Comparison of ENCODE assay signal across 17 mouse cellular contexts in the genomic region with DNA sequence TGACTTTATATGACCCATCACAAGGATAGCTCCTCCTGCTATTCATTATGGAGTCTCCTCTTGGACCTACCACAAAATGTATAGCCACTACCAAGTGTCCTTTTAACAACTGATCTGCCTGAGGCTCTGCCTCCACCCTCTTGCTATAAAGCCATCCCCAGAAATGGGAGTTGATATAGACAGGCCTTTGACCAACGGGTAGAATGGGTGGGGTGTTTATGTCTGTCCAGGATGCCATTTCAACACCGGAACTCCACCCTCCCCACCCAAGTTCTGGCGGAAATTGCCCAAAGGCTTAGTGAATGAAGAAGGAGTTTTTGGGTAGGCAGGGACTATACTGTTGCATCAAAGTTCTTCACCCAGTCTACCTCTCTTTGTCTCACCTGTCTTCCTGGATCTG. TPM values are rescaled to one million over a fixed set of nuclear protein-coding genes. Genes with fewer than 3 reads are reported as not detected.
A peak's percentile ranks its signal among the peaks of the same experiment; 100 is the strongest.
DNase-seq lines count a peak whose midpoint lies in the region; ATAC-seq lines count a peak whose summit lies in the region.
"Had no signal": no experiment of that assay in that cellular context is flagged by ENCODE, and none has a peak within 500 bp of the region (broad histone marks: within the 10 kb centered on the region; RNA-seq: fewer than 3 reads in every experiment).

No protein-coding gene starts in this region.

- H3K27ac ChIP-seq in forebrain, embryonic 11.5 days (ENCODE audit: low read depth, low read length): peak overlapping the region; percentile 41; the same call in 1 of the 2 replicates
- H3K27ac ChIP-seq in forebrain, embryonic 12.5 days: no peak overlapping the region
- H3K27ac ChIP-seq in liver, embryonic 16.5 days (ENCODE audit: low read length): peak overlapping the region; percentile 99
- H3K27ac ChIP-seq in intestine, embryonic 15.5 days: no peak overlapping the region
- H3K27ac ChIP-seq: embryonic facial prominence, embryonic 10.5 days; forebrain, embryonic 13.5 days; heart, embryonic 15.5 days; hindbrain, embryonic 15.5 days had no signal

- H3K9me3 ChIP-seq in forebrain, embryonic 11.5 days (ENCODE audit: control insufficient read depth, low read length): no peaks in the 10 kb centered on the region
- no peaks in the 10 kb centered on the region for H3K9me3 ChIP-seq in forebrain, embryonic 12.5 days
- no peaks in the 10 kb centered on the region for H3K9me3 ChIP-seq in liver, embryonic 16.5 days (replicated peaks; ENCODE audit: control insufficient read depth, low read length)
- H3K9me3 ChIP-seq in intestine, embryonic 15.5 days: no peaks in the 10 kb centered on the region
- H3K9me3 ChIP-seq: embryonic facial prominence, embryonic 10.5 days; forebrain, embryonic 13.5 days; heart, embryonic 15.5 days; hindbrain, embryonic 15.5 days had no signal

- ATAC-seq in forebrain, embryonic 11.5 days (replicated peaks; ENCODE audit: low FRiP score): no peak
- ATAC-seq in forebrain, embryonic 12.5 days (ENCODE audit: low FRiP score): no peak
- ATAC-seq in erythroblast, adult 5-6 weeks (replicated peaks; ENCODE audit: low FRiP score, poor library complexity, severe bottlenecking): peak; percentile 48
- ATAC-seq in liver, embryonic 16.5 days (ENCODE audit: low read depth): peak; percentile 59
- peak; percentile 35 for ATAC-seq in megakaryocyte progenitor cell, adult 5-6 weeks (replicated peaks; ENCODE audit: poor library complexity)
- ATAC-seq in intestine, embryonic 15.5 days: no peak
- ATAC-seq: forebrain, embryonic 13.5 days had no signal

- H3K4me2 ChIP-seq in forebrain, embryonic 11.5 days (ENCODE audit: low read depth, low read length, severe bottlenecking): no peak overlapping the region
- no peak overlapping the region for H3K4me2 ChIP-seq in forebrain, embryonic 12.5 days
- H3K4me2 ChIP-seq in liver, embryonic 16.5 days (ENCODE audit: low read depth, low read length): peak overlapping the region; percentile 90
- no peak overlapping the region for H3K4me2 ChIP-seq in intestine, embryonic 15.5 days (replicated peaks)
- H3K4me2 ChIP-seq: forebrain, embryonic 13.5 days; heart, embryonic 15.5 days; hindbrain, embryonic 15.5 days had no signal

- H3K9ac ChIP-seq in forebrain, embryonic 11.5 days (ENCODE audit: low read length): no peak overlapping the region
- H3K9ac ChIP-seq in forebrain, embryonic 12.5 days: no peak overlapping the region
- H3K9ac ChIP-seq in liver, embryonic 16.5 days (ENCODE audit: low read depth, low read length): peak overlapping the region; percentile 90
- no peak overlapping the region for H3K9ac ChIP-seq in intestine, embryonic 15.5 days
- H3K9ac ChIP-seq: forebrain, embryonic 13.5 days; heart, embryonic 15.5 days; hindbrain, embryonic 15.5 days had no signal

- no peak overlapping the region for H3K4me3 ChIP-seq in forebrain, embryonic 11.5 days (ENCODE audit: low read depth, low read length)
- H3K4me3 ChIP-seq in forebrain, embryonic 12.5 days (replicated peaks): no peak overlapping the region
- peak overlapping the region; percentile 76 for H3K4me3 ChIP-seq in liver, embryonic 16.5 days (ENCODE audit: low read depth, low read length)
- no peak overlapping the region for H3K4me3 ChIP-seq in intestine, embryonic 15.5 days (replicated peaks)
- H3K4me3 ChIP-seq: embryonic facial prominence, embryonic 10.5 days; forebrain, embryonic 13.5 days; heart, embryonic 15.5 days; hindbrain, embryonic 15.5 days had no signal

- H3K4me1 ChIP-seq in forebrain, embryonic 11.5 days (replicated peaks; ENCODE audit: control insufficient read depth, insufficient read depth, low read length): peaks cover 6% of the 10 kb centered on the region; the same call in 1 of the 2 replicates
- peaks cover 15% of the 10 kb centered on the region for H3K4me1 ChIP-seq in forebrain, embryonic 12.5 days
- H3K4me1 ChIP-seq in liver, embryonic 16.5 days (ENCODE audit: control insufficient read depth, low read depth, low read length): peaks cover 48% of the 10 kb centered on the region
- H3K4me1 ChIP-seq in intestine, embryonic 15.5 days (replicated peaks): peaks cover 14% of the 10 kb centered on the region

- peaks cover 2% of the 10 kb centered on the region; the same call in 1 of the 2 replicates for H3K27me3 ChIP-seq in forebrain, embryonic 11.5 days (ENCODE audit: control insufficient read depth, insufficient read depth, low read length)
- H3K27me3 ChIP-seq in forebrain, embryonic 12.5 days: peaks cover 17% of the 10 kb centered on the region
- H3K27me3 ChIP-seq in liver, embryonic 16.5 days (ENCODE audit: control insufficient read depth, insufficient read depth, low read depth, low read length): no peaks in the 10 kb centered on the region
- H3K27me3 ChIP-seq in intestine, embryonic 15.5 days (replicated peaks): no peaks in the 10 kb centered on the region
- H3K27me3 ChIP-seq: heart, embryonic 15.5 days had no signal

- no peak for DNase-seq in forebrain, embryonic 11.5 days (ENCODE audit: low spot score)
- no peak for DNase-seq in cerebellum, adult 9-11 months
- DNase-seq in T-cell, adult 2 months (ENCODE audit: low spot score): no peak
- DNase-seq: cerebellum, adult 11-12 months; layer of hippocampus, adult 9-11 months had no signal

- H3K36me3 ChIP-seq in forebrain, embryonic 11.5 days (ENCODE audit: control insufficient read depth, insufficient read depth, low read length): peaks cover 10% of the 10 kb centered on the region
- peaks cover 18% of the 10 kb centered on the region for H3K36me3 ChIP-seq in forebrain, embryonic 12.5 days (replicated peaks)
- H3K36me3 ChIP-seq in liver, embryonic 16.5 days (ENCODE audit: control insufficient read depth, insufficient read depth): peaks cover 43% of the 10 kb centered on the region
- peaks cover 7% of the 10 kb centered on the region for H3K36me3 ChIP-seq in intestine, embryonic 15.5 days

- 87% methylated on average over 3 of the region's 3 CpGs for WGBS in forebrain, embryonic 11.5 days
- 81% methylated on average over 3 of the region's 3 CpGs for WGBS in forebrain, embryonic 12.5 days
- 10% methylated on average over 3 of the region's 3 CpGs for WGBS in liver, embryonic 16.5 days (ENCODE audit: insufficient replicate concordance)
- 82% methylated on average over 3 of the region's 3 CpGs for WGBS in intestine, embryonic 15.5 days

RNA-seq across cellular contexts. Expression of gene Nfe2, which starts 5.5 kb away (rescaled TPM):
- 6.6 and 7.6 TPM in 2 replicates for polyA plus RNA-seq in forebrain, embryonic 11.5 days (2014; fragmentation: Nextera tagmentation; extraction: Ambion mirVana)
- polyA plus RNA-seq in forebrain, embryonic 12.5 days (2016; fragmentation: Nextera tagmentation; extraction: Ambion mirVana): 2.1 and 3.4 TPM in 2 replicates
- 449 and 473 TPM in 2 replicates for total RNA-seq in erythroblast, adult 5-6 weeks (2015; ENCODE audit: low replicate concordance)
- 629 and 671 TPM in 2 replicates for total RNA-seq in erythroblast, adult 5-6 weeks (2017; ENCODE audit: low replicate concordance)
- 202 and 220 TPM in 2 replicates for polyA plus RNA-seq in liver, embryonic 16.5 days (2015; fragmentation: Nextera tagmentation; extraction: Ambion mirVana)
- total RNA-seq in megakaryocyte progenitor cell, adult 5-6 weeks (2015): 115 and 140 TPM in 2 replicates
- 126 and 148 TPM in 2 replicates for total RNA-seq in megakaryocyte progenitor cell, adult 5-6 weeks (2017)
- polyA plus RNA-seq in intestine, embryonic 15.5 days (2015; fragmentation: Nextera tagmentation; extraction: Ambion mirVana): 3.5 and 4.9 TPM in 2 replicates
- total RNA-seq: gastrocnemius, adult 18-20 months; left cerebral cortex, postnatal 25 days had no signal

RNA-seq across cellular contexts. Expression of gene Hnrnpa1, which starts 12.4 kb away (rescaled TPM):
- polyA plus RNA-seq in forebrain, embryonic 11.5 days (2014; fragmentation: Nextera tagmentation; extraction: Ambion mirVana): 1,395 and 1,473 TPM in 2 replicates
- polyA plus RNA-seq in forebrain, embryonic 12.5 days (2016; fragmentation: Nextera tagmentation; extraction: Ambion mirVana): 1,521 and 1,527 TPM in 2 replicates
- total RNA-seq in erythroblast, adult 5-6 weeks (2015; ENCODE audit: low replicate concordance): 130 and 135 TPM in 2 replicates
- total RNA-seq in erythroblast, adult 5-6 weeks (2017; ENCODE audit: low replicate concordance): 189 and 286 TPM in 2 replicates
- polyA plus RNA-seq in liver, embryonic 16.5 days (2015; fragmentation: Nextera tagmentation; extraction: Ambion mirVana): 174 and 193 TPM in 2 replicates
- total RNA-seq in megakaryocyte progenitor cell, adult 5-6 weeks (2015): 700 and 701 TPM in 2 replicates
- total RNA-seq in megakaryocyte progenitor cell, adult 5-6 weeks (2017): 1,324 and 1,596 TPM in 2 replicates
- 652 and 741 TPM in 2 replicates for polyA plus RNA-seq in intestine, embryonic 15.5 days (2015; fragmentation: Nextera tagmentation; extraction: Ambion mirVana)

RNA-seq across cellular contexts. Expression of gene Cbx5, which starts 13.0 kb away (rescaled TPM):
- polyA plus RNA-seq in forebrain, embryonic 11.5 days (2014; fragmentation: Nextera tagmentation; extraction: Ambion mirVana): 214 and 221 TPM in 2 replicates
- polyA plus RNA-seq in forebrain, embryonic 12.5 days (2016; fragmentation: Nextera tagmentation; extraction: Ambion mirVana): 233 and 250 TPM in 2 replicates
- total RNA-seq in erythroblast, adult 5-6 weeks (2015; ENCODE audit: low replicate concordance): 42.0 and 42.1 TPM in 2 replicates
- total RNA-seq in erythroblast, adult 5-6 weeks (2017; ENCODE audit: low replicate concordance): 49.5 and 57.4 TPM in 2 replicates
- 40.6 and 45.9 TPM in 2 replicates for polyA plus RNA-seq in liver, embryonic 16.5 days (2015; fragmentation: Nextera tagmentation; extraction: Ambion mirVana)
- 112 and 119 TPM in 2 replicates for total RNA-seq in megakaryocyte progenitor cell, adult 5-6 weeks (2015)
- total RNA-seq in megakaryocyte progenitor cell, adult 5-6 weeks (2017): 194 and 261 TPM in 2 replicates
- 86.7 and 98.0 TPM in 2 replicates for polyA plus RNA-seq in intestine, embryonic 15.5 days (2015; fragmentation: Nextera tagmentation; extraction: Ambion mirVana)

RNA-seq across cellular contexts. Expression of gene Copz1, which starts 19.9 kb away (rescaled TPM):
- polyA plus RNA-seq in forebrain, embryonic 11.5 days (2014; fragmentation: Nextera tagmentation; extraction: Ambion mirVana): 265 TPM in 2 replicates
- 226 and 228 TPM in 2 replicates for polyA plus RNA-seq in forebrain, embryonic 12.5 days (2016; fragmentation: Nextera tagmentation; extraction: Ambion mirVana)
- total RNA-seq in erythroblast, adult 5-6 weeks (2015; ENCODE audit: low replicate concordance): 123 and 131 TPM in 2 replicates
- total RNA-seq in erythroblast, adult 5-6 weeks (2017; ENCODE audit: low replicate concordance): 54.0 and 56.5 TPM in 2 replicates
- polyA plus RNA-seq in liver, embryonic 16.5 days (2015; fragmentation: Nextera tagmentation; extraction: Ambion mirVana): 194 TPM in 2 replicates
- total RNA-seq in megakaryocyte progenitor cell, adult 5-6 weeks (2015): 245 and 256 TPM in 2 replicates
- 75.9 and 91.4 TPM in 2 replicates for total RNA-seq in megakaryocyte progenitor cell, adult 5-6 weeks (2017)
- polyA plus RNA-seq in intestine, embryonic 15.5 days (2015; fragmentation: Nextera tagmentation; extraction: Ambion mirVana): 259 and 262 TPM in 2 replicates

RNA-seq across cellular contexts. Expression of gene Gpr84, which starts 57.8 kb away (rescaled TPM):
- polyA plus RNA-seq in forebrain, embryonic 11.5 days (2014; fragmentation: Nextera tagmentation; extraction: Ambion mirVana): not detected in 2 replicates
- 0.10 and 0.37 TPM in 2 replicates for polyA plus RNA-seq in forebrain, embryonic 12.5 days (2016; fragmentation: Nextera tagmentation; extraction: Ambion mirVana)
- total RNA-seq in erythroblast, adult 5-6 weeks (2015; ENCODE audit: low replicate concordance): 0.96 and 2.1 TPM in 2 replicates
- 0.70 and 1.3 TPM in 2 replicates for total RNA-seq in erythroblast, adult 5-6 weeks (2017; ENCODE audit: low replicate concordance)
- 1.0 and 1.1 TPM in 2 replicates for polyA plus RNA-seq in liver, embryonic 16.5 days (2015; fragmentation: Nextera tagmentation; extraction: Ambion mirVana)
- 1.8 and 3.4 TPM in 2 replicates for total RNA-seq in megakaryocyte progenitor cell, adult 5-6 weeks (2015)
- total RNA-seq in megakaryocyte progenitor cell, adult 5-6 weeks (2017): 1.8 and 2.3 TPM in 2 replicates
- 0.20 and 0.29 TPM in 2 replicates for polyA plus RNA-seq in intestine, embryonic 15.5 days (2015; fragmentation: Nextera tagmentation; extraction: Ambion mirVana)
- total RNA-seq: adrenal gland, postnatal 4 days; gastrocnemius, adult 18-20 months had no signal

Comparison
In these comparisons a context has a peak if more than half of its experiments do, and no peak if none do; other contexts are left out.
1. H3K27ac ChIP-seq: peak in forebrain, embryonic 11.5 days (single experiment) and liver, embryonic 16.5 days (single experiment); none in forebrain, embryonic 12.5 days (single experiment) and intestine, embryonic 15.5 days (single experiment).
2. ATAC-seq: peak in erythroblast, adult 5-6 weeks (single experiment), liver, embryonic 16.5 days (single experiment) and megakaryocyte progenitor cell, adult 5-6 weeks (single experiment); none in forebrain, embryonic 11.5 days (single experiment), forebrain, embryonic 12.5 days (single experiment) and intestine, embryonic 15.5 days (single experiment).
3. RNA of gene Nfe2, which starts 5.5 kb away (polyA plus RNA-seq): 202 to 220 TPM in liver, embryonic 16.5 days; 6.6 to 7.6 TPM in forebrain, embryonic 11.5 days, 3.5 to 4.9 TPM in intestine, embryonic 15.5 days and 2.1 to 3.4 TPM in forebrain, embryonic 12.5 days; every median in the first group is over 10 times any median in the second.